Mouse (Mus musculus): ENCODE measurements around the gene Il10ra.

The Il10ra gene

DNA sequence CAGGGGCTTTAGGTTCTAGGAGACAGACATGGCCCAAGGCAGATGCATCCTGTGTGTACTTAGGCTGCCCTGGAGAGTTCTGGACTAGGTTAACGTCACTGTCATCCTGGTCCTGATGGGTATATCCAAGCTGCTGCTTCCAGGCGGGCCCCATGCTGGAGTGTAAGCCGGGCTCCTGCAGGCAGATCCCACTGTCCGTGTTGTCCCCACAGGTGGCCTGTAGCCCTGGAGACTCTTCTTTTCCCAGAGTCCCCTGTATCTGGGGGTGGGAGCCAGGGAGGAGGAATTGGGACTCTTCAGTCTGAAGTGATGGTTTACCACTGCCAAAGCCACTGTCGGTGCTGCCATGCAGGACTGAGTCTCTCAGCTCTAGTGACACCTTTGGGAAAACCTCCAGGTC lies 13.0 kb downstream of the Il10ra start:
- no peak for DNase-seq

DNA sequence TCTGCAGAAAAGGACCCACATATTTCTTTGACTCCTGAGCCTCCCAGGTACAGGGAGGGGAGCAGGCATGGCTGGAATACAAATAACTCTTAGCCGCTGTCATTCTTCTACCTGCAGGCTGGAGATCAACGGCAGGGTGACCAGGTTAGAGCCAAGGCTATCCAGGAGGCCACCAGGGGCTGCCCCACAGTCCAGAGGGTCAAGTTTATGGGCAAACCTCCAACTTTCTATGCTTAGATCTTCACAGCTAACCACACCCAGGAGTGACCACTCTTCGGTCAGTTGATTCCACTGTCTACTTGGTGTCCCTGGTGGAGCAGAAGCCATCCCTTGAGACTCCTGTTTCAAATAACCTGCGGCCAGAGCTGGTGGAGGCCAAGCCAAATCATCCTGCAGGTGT lies 13.5 kb downstream of the Il10ra start:
- no peak for DNase-seq

DNA sequence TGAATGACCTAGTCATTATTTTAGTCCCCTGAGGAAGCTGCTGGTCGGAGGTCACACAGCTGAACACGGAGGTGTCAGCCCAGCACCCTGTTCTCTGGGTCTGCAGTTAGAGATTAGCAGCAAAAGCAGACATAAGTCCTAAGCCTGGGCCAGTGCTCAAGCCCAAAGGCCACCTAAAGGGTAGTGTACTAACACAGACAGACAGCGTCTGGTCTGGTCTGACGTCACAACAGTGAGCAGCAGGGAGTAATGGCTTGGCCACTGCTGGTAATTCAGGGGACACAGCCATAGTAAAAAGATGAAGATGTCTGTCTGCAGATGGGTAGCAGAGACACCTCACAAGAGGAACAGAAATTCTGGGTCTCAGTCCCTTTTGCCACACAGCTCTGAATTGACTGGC lies 14.3 kb downstream of the Il10ra start:
- DNase-seq: peak; percentile 7

DNA sequence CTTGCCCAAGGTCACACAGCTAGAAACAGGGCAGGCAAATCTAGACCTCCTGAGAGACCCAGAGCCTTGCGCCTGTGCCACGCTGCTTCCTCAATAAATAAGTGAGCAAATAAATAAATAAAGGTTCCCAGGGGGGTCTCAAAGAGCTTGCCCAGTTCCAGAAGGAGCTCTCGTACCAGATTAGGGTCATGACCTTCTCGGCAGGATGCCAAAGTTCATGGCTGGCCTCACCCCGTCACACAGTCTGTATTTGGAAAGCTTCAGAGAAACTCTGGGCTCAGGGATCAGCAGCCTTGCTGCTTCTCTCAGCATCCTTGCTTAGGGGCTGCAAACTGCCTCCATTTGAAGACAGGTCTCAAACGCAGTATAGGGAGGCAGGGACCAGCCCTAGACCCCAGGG lies 14.9 kb downstream of the Il10ra start:
- DNase-seq: peak; percentile 4

DNA sequence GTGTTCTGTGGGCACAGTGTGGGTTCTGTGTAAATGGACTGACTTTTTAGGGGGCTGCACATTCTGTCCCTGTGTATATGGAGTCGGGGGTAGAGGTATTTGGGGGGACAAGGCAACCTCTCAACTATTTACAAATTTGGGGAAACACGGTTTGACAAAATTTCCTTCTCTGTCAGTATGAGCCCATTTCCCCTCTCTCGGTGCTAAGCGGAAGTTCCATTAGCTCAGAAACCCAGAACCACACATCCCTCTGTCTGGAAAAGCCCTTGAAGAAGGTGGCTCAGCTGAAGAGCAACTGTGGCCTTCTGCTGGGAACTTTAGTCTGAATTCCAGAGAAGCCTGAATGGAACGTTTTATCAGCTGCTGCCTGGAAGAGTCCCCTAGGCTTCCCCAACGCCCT lies 16.6 kb downstream of the Il10ra start:
- no peak for DNase-seq

DNA sequence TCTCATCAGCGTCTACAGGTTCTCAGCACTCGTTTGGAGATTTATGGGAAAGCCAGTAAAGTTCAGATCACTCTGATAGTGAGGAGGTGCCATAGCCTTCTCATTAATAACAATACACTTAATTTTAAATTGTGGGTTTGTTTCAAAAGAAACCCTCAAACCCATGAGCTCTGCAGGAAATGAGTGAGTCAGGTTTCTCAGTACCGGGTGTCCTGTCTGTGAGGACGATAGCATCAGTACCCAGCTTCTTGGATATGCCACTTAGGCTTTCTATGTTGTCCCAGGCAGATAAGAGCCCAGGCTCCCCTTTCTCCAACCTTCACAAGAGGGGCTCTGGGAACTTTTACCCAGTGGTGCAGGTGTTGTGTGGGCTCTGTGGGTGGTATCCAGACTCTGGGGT lies 17.0 kb downstream of the Il10ra start:
- no peak for DNase-seq

DNA sequence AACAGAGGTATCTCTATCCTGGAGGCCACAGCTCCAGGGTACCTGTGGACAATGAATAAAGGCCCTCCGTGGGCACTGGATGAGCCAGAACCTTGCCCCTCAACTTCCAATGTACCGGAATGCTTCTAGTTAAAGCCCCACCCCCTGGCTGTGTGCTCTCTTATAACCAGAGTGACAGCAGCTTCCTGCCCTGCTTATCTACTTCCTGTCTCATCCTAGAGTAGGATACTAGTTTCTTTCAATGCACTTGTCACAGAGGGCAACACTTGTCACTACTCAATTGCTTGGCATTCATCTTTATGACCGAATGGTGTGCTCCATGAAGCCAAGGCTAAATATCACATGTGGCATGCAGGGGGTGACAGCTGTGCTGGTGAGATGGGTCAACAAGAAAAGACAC lies 17.7 kb downstream of the Il10ra start:
- DNase-seq: no peak

DNA sequence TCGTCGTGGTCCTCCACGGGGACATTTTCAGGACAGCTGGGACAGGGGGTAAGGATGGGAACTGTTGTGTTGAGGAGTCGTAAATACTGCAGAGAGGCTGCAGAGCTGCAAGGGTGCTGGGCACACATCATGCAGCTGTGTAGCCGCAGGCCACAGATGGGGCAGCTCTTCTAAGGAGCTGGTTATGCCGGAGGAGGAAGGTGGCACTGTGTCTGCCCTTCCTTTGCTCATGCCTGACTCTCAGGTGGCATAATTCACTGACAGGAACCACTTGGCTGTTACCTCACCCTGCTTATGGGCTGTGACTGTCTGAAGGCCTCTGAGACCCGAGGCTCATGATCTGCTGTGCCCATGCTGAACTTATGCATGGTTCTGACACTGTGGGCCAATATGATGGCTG lies 18.6 kb downstream of the Il10ra start:
- no peak for DNase-seq

DNA sequence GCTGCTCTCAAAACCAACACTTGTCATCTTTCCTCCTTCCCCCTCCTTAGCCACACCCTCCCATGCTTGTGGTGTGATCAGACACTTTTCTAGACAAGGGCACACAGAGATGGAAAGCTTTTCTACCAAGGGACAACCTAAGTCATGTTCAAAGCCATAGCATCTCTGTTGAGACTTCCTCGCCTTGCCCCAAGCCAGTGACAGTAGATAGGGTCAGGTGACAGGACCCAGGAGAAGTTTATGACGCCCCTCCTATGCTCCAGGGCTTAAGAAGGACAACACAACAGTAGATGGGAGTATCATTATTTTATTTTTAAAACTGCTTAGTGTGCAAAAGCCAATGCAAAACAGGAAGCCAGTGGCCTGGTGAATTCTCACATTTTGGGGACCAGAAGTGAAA lies 21.4 kb downstream of the Il10ra start:
- DNase-seq: no peak

DNA sequence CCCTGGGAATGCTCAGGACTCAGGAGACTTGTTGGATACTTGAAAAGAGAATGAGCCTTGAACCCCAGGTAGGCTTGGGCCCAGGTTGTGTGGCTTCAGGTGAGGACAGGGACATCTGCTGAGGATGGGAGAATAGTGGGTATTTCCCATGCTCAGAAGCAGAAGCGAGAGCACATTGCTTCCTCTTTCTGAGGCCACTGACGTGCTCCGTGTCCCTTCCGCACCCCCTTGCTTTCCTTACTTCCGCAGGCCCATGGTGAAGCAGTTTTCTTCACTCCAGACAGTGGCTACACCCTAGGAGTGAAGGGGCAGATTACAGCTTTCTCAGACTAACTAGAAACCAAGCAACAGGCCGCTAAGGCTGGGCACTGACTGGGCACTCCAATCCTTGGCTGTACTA lies 22.9 kb downstream of the Il10ra start:
- no peak for DNase-seq

DNA sequence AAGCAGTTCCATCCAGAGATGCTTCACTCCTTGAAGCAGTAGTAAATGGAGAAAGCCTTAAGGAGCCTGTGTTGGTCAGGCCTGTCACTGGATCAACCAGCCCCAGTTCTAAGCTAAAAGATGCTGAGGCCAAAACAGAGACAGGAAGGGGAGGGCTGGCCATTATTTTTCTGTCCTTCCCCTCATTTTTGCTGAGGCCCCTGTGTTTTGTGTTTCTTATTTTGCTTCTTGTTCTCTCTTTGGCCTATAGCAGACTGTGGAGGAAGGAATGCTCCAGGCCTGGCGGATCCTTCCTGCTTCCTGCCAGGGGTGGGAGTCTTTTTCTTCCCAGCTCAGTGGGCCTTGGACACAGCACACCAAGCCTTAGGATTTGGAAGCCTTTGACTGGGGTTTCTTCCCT lies 23.5 kb downstream of the Il10ra start:
- DNase-seq: no peak

DNA sequence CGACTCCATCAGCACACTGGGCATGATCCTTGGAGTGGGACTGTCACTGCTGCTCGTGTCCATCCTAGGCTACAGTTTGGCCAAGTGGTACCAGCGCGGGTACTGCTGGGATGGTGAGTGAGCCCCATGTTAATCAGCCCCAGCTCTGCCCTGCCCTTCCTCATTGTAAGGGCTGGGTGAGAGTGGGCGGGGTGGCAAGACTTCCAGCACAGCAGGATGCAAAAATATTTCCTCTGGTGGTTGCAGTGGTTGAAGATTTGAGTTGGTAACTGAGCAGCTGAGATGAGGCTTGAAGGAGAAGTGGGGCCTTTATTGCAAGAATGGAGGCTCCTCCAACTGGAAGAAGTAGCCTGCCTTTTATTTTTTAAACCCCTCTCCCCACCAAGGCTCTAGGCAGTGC lies 27.6 kb downstream of the Il10ra start:
- DNase-seq: no peak

DNA sequence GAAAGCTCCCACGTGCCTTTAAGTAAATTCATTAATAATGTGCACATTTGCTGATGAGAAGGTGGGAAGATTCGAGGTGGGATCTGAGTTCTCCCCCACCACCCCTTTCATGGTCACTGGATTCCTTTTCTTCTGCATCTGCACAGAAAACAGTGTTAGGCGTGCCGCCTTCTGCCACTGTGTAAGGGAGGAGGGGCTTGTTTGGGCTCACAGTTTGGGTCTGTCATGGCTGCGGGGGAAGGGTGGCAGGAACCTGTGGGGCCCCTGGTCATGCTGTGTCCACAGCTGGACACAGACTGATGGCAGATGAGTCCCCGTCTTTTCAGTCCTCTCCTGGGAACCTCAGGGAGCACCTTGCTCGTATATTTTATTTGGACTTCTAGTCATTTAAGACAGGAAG lies 32.2 kb downstream of the Il10ra start:
- DNase-seq: no peak

DNA sequence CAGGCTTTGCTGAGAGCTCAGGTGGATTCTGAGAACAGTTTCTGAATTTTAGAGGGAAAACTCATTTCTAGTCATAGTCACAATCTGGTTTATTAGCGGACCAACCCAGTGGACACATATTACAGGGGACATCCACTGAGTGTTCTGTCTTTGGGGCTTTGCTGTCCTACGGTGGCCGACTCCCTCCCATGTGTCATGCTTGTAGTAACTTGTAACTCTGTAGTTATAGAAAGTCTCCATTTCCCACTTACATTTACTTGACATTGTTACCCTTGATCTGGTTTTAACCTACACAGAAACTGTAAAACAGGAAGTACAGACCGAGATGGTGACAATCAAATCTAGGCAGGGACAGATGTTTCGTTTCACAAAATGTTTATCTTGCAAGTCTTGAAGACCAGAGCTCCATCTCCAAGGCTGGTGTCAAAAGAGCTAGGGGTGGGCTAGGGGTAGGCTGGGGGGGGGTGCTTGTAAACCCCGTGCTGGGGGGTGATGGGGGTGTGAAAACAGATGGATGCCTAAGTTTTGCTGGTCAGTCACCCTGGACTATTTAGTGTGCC lies 33.2 kb downstream of the Il10ra start:
- DNase-seq: no peak

DNA sequence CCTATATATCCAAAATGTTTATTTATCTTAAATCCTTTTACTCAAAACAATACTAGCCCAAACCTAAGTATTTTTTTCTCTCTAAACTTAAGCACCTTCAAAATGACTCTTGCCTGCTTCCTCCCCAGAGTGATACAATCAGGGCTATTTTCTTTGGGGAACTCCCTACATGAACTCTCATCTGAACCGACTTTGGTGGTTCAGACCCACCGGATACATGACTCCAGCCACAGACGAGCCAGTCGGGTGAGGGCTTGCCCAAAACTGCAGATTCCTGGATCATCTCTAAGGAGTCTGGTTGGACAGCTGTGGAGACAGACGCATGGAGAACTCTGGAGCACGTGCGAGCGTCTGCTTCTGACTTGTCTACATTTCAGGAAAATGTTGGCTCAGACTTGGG lies 39.6 kb downstream of the Il10ra start:
- no peak for DNase-seq

DNA sequence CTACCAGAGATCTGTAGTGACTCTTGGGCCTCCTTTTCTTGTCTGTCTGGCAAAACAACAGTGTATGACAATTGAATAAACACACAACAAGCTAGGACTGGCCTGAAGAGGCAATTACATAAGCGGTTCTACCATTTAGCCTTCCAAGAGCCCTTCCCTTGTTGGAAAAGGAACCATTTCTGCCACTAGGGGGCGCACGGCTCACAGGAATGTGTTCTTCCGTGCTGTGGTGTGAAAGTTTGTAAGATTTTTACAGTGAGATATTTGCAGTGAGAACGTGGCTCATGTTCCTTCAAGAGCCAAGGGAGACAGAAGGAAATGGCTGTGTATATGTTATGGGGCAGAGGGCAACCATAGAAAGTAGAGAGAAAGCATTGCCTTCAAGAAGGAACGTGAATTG lies 47.4 kb downstream of the Il10ra start:
- DNase-seq: peak; percentile 87

DNA sequence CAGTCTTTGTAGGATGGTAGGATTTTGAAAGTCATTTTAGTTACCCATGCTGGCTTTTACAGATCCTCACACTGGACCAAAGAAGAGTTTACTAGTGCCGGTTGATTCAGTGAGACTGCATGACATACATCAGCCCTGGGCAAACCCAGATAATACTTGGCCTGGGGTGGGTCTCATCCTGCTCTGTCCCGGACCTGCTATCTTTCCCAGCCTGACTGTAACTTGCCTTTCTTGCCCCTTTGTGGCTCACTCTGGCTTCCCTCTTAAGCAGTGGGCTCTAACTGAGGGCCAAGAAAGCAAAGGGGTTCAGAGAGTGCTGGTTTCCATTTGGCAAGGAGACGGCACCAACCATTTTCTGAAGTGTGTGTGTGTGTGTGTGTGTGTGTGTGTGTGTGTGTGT lies 49.3 kb downstream of the Il10ra start:
- DNase-seq: no peak

DNA sequence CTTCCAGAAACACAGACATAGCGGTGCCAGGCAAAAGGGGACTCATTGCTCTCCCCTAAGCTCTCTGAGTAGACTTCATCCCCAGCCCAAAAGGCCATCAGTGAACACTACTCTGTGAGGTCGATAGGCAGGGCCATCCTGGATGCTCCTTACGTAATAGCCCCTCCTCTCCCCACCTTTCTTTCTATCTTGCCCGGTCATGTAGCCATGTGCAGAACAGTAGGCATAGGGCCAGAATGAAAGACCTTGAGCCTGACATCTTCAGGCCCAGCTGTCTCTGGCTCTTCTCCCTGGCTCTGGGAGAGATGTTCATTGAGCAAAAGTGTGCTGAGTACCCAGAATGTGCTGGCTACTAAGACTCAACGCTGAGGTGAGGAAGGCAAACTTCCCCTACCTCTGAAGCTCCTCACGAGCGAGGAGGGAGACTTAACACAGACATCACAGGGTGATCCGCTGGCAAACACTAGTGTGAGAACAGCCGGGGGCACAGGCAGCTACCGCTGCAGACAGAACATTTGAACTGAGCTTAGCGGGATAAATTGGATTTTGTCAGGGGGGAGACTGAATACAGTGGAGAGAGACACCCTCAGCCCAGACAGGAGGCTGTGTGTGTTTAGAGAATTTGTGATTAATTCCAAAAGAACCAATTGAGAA lies 53.3 kb downstream of the Il10ra start:
- peak; percentile 23 for DNase-seq

DNA sequence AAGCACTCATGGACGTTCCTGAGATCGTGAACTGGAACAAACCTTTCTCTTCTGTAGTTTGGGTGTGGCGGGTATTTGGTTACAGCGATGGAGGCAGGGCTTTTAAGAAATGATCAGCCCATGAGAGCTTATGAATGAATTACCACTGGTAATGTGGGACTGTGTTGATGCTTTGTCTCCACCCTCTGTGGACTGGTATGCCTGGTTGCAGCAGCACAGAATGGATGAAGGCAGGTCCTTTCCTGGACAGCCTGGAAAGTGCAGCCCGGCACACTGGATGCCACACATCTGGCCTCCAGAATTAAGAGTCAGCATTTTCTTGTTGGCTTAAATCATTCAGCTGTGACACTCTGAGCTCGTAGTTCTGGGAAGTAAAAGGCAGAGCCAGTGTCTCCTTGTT lies 56.9 kb downstream of the Il10ra start:
- no peak for DNase-seq

DNA sequence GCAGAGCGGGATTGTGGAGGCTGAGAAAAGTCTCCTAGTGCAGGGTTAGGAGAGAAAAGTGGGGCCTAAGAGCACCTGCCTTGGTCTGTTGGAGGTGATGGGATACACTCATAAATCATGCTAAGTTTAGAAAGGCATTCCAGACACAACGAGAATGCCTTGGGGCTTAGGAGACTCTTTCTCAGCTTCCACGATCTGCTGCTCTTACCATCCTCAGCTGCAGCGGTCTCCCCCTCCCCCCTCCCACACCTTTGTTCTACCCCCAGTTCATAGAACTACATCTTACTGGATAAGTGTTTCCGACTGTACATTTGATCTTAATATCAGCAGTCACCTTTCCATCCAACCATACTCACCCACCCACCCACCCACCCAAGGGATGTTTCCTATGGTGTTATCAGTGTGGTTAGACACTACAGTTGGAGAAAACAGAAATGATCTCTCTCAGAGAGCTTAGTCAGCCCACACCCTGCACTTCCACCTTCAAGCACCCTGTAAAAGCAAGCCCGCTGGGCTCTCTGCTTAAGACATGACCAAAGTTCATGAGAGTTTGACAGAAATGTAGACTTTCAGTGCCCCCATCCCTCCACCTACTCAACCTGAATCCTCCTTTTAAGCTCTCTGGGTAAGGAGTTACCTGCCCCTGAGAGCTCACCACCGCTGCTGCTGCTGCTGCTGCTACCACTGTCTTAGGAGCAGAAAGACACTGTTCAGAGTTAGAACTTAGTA lies 61.8 kb downstream of the Il10ra start:
- no peak for DNase-seq

DNA sequence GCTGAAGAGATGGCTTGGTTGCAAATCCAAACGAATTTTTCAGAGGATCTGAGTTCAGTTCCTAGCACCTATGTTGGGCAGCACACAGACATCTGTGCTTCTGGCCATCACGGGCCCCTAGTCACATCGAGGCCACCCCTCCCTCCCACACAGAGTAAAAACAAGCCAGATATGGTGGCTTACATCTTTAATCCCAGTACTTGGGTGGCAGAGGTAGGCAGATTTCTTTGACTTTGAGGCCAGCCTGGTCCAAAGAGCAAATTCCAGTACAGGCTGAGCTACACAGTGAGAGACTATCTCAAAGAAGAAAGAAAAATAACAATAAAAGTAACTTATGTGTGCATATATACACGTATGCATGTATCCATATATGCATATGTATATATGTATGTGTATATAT lies 62.8 kb downstream of the Il10ra start:
- no peak for DNase-seq

DNA sequence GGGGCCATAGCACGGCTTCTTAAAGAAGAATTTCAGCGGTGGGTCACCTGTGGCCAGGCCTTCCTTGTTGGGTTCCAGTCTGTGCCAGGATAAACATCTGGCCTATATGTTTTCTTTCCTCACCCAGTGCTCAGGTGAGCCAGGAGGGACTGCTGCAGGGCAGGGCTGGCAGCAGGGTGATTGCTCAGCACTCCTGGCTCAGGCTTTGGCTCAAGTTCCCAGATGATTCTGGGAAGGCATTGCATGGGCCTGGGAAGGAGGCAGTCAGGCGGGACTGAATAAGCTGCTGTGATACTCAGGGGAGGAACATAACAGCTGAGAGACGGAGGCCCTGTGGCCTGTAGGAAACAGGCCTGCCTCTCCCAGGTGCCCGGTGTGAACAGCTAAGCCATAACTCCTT lies 63.8 kb downstream of the Il10ra start:
- no peak for DNase-seq

Measured in cerebellum, adult 9-11 months (tissue).